Mouse (Mus musculus) small intestine, adult 2 months (tissue): ENCODE measurements around the gene Larp7.

Source experiments
- CTCF ChIP-seq: fragments of 200-500 bp; IDR thresholded peaks from 2 replicates; pipeline ENCODE4 v1.5.1; 2012; ENCODE audit warnings: low read depth, mild to moderate bottlenecking, control low read depth, inconsistent platforms, low read length, moderate library complexity, mixed read lengths; ENCODE audit not compliant: insufficient replicate concordance, insufficient read length; ENCODE audit errors: extremely low read depth
- POLR2A ChIP-seq: fragments of 200-500 bp; IDR thresholded peaks from 2 replicates; pipeline ENCODE4 v1.6.1; 2012; ENCODE audit warnings: low read depth, mild to moderate bottlenecking, control low read depth, inconsistent platforms, low read length, moderate library complexity

DNA sequence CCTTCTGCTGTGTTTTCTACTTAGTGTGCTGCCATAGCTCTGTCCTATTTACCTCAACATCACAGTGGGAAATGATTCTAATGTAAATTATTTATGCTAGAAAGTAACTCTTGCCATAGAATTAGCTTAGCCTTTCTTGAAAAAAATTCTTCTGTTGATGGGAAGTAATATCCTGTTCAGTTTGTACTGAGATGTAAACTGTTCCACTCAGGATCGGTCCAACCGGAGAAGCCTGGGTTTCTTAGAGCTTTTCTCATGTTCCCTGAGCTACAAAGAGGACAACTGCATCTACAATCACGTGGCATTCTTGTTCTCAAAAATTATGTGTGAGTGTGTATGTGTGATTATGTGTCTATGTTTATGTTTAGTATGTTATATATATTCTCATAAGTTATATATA is 23.9 kb downstream of the Larp7 start:
- no peak for TF ChIP-seq POLR2A
- TF ChIP-seq CTCF, result no peak
